Mouse (Mus musculus): ENCODE data around the gene Zmiz1. TPM values are rescaled to one million over a fixed set of nuclear protein-coding genes. Genes with fewer than 3 reads are reported as not detected.

Zmiz1 gene
- polyA plus RNA-seq, 1 experiment: 22.5 TPM

GRCm38 (mm10) chr14:25599934-25600333 lies 140.9 kb downstream of the Zmiz1 start:
- H3K36me3 ChIP-seq (ENCODE audit: control insufficient read depth, insufficient read depth, low read length, poor library complexity, severe bottlenecking): no peaks in the 10 kb centered on the region
- TF ChIP-seq EP300 (IDR thresholded peaks at IDR 0.05; ENCODE audit: insufficient read depth, low read depth, low read length) (0 out of 2 replicates have a peak, but pooled peaks have one; percentile 0), CTCF (IDR thresholded peaks at IDR 0.05; ENCODE audit: low read depth, low read length) (no peak), POLR2A (IDR thresholded peaks at IDR 0.05; ENCODE audit: insufficient read depth, low read length) (no peak)
- no peak overlapping the region for H3K4me3 ChIP-seq (ENCODE audit: low read depth, low read length)
- H3K4me1 ChIP-seq (ENCODE audit: control insufficient read depth, insufficient read depth, low read length): peaks cover 10% of the 10 kb centered on the region
- H3K9ac ChIP-seq (ENCODE audit: low read depth, poor library complexity, severe bottlenecking): no peak overlapping the region
- H3K27me3 ChIP-seq (ENCODE audit: control insufficient read depth, insufficient read depth, low read length, poor library complexity, severe bottlenecking): no peaks in the 10 kb centered on the region
- H3K27ac ChIP-seq (ENCODE audit: insufficient read depth, low read length): no peak overlapping the region
- H3K9me3 ChIP-seq (replicated peaks; ENCODE audit: control insufficient read depth, insufficient read depth, low read length, poor library complexity, severe bottlenecking): no peaks in the 10 kb centered on the region

DNA sequence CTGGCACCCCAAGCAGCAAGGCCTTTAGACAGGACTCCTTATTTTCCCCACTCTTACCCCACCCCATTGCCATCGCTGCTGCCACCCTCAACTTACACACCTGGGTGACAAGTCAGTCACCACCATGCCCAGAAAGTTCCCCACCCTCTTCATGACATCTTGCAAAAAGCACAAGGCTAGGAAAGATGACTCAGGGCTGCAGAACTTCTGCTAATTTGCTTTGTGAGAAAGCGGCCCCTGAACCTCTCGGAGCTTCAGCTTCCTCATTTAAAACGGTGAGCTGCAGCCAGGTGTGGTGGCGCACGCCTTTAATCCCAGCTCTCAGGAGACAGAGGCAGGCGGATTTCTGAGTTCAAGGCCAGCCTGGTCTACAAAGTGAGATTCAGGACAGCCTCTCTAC lies 141.4 kb downstream of the Zmiz1 start:
- Histone ChIP-seq H3K9ac (ENCODE audit: low read depth, poor library complexity, severe bottlenecking) (no peak overlapping the region), H3K36me3 (ENCODE audit: control insufficient read depth, insufficient read depth, low read length, poor library complexity, severe bottlenecking) (no peaks in the 10 kb centered on the region), H3K27ac (ENCODE audit: insufficient read depth, low read length) (no peak overlapping the region), H3K4me1 (ENCODE audit: control insufficient read depth, insufficient read depth, low read length) (peaks cover 10% of the 10 kb centered on the region), H3K9me3 (replicated peaks; ENCODE audit: control insufficient read depth, insufficient read depth, low read length, poor library complexity, severe bottlenecking) (no peaks in the 10 kb centered on the region), H3K27me3 (ENCODE audit: control insufficient read depth, insufficient read depth, low read length, poor library complexity, severe bottlenecking) (no peaks in the 10 kb centered on the region), H3K4me3 (ENCODE audit: low read depth, low read length) (no peak overlapping the region)
- TF ChIP-seq CTCF (IDR thresholded peaks at IDR 0.05; ENCODE audit: low read depth, low read length) (no peak), POLR2A (IDR thresholded peaks at IDR 0.05; ENCODE audit: insufficient read depth, low read length) (no peak), EP300 (IDR thresholded peaks at IDR 0.05; ENCODE audit: insufficient read depth, low read depth, low read length) (no peak)

DNA sequence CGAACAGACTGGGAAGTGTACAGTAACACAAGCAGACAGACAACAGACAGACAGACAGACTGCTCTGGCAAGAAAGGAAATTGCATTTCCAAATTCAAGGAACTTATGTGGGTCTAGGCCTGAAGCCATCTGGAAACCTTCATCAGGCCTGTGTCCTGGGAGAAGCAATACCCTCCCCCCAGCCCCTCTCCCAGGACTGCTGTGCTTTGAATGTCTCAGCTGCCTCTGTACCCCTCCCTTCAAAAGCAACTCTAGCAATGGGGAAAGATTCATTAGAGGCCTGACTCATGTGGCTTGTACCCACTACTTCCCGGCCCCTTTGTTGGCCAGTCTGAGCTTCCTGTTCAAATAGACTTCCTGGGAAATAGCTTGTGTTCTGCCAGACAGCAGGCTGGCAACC lies 142.0 kb downstream of the Zmiz1 start:
- no peak overlapping the region for H3K4me3 ChIP-seq (ENCODE audit: low read depth, low read length)
- no peaks in the 10 kb centered on the region for H3K9me3 ChIP-seq (replicated peaks; ENCODE audit: control insufficient read depth, insufficient read depth, low read length, poor library complexity, severe bottlenecking)
- peaks cover 12% of the 10 kb centered on the region for H3K4me1 ChIP-seq (ENCODE audit: control insufficient read depth, insufficient read depth, low read length)
- no peaks in the 10 kb centered on the region for H3K27me3 ChIP-seq (ENCODE audit: control insufficient read depth, insufficient read depth, low read length, poor library complexity, severe bottlenecking)
- no peaks in the 10 kb centered on the region for H3K36me3 ChIP-seq (ENCODE audit: control insufficient read depth, insufficient read depth, low read length, poor library complexity, severe bottlenecking)
- H3K9ac ChIP-seq (ENCODE audit: low read depth, poor library complexity, severe bottlenecking): no peak overlapping the region
- no peak for TF ChIP-seq EP300 (IDR thresholded peaks at IDR 0.05; ENCODE audit: insufficient read depth, low read depth, low read length)
- TF ChIP-seq POLR2A (IDR thresholded peaks at IDR 0.05; ENCODE audit: insufficient read depth, low read length): no peak
- TF ChIP-seq CTCF (IDR thresholded peaks at IDR 0.05; ENCODE audit: low read depth, low read length): no peak
- no peak overlapping the region for H3K27ac ChIP-seq (ENCODE audit: insufficient read depth, low read length)

GRCm38 (mm10) chr14:25602018-25602417 lies 143.0 kb downstream of the Zmiz1 start:
- H3K27me3 ChIP-seq (ENCODE audit: control insufficient read depth, insufficient read depth, low read length, poor library complexity, severe bottlenecking): no peaks in the 10 kb centered on the region
- peaks cover 13% of the 10 kb centered on the region for H3K4me1 ChIP-seq (ENCODE audit: control insufficient read depth, insufficient read depth, low read length)
- TF ChIP-seq EP300 (IDR thresholded peaks at IDR 0.05; ENCODE audit: insufficient read depth, low read depth, low read length) (no peak), POLR2A (IDR thresholded peaks at IDR 0.05; ENCODE audit: insufficient read depth, low read length) (no peak), CTCF (IDR thresholded peaks at IDR 0.05; ENCODE audit: low read depth, low read length) (no peak)
- H3K9ac ChIP-seq (ENCODE audit: low read depth, poor library complexity, severe bottlenecking): no peak overlapping the region
- no peak overlapping the region for H3K27ac ChIP-seq (ENCODE audit: insufficient read depth, low read length)
- no peaks in the 10 kb centered on the region for H3K36me3 ChIP-seq (ENCODE audit: control insufficient read depth, insufficient read depth, low read length, poor library complexity, severe bottlenecking)
- no peak overlapping the region for H3K4me3 ChIP-seq (ENCODE audit: low read depth, low read length)
- no peaks in the 10 kb centered on the region for H3K9me3 ChIP-seq (replicated peaks; ENCODE audit: control insufficient read depth, insufficient read depth, low read length, poor library complexity, severe bottlenecking)

GRCm38 (mm10) chr14:25604395-25605142 lies 145.6 kb downstream of the Zmiz1 start:
- Histone ChIP-seq H3K36me3 (ENCODE audit: control insufficient read depth, insufficient read depth, low read length, poor library complexity, severe bottlenecking) (no peaks in the 10 kb centered on the region), H3K9ac (ENCODE audit: low read depth, poor library complexity, severe bottlenecking) (no peak overlapping the region), H3K27me3 (ENCODE audit: control insufficient read depth, insufficient read depth, low read length, poor library complexity, severe bottlenecking) (no peaks in the 10 kb centered on the region), H3K4me1 (ENCODE audit: control insufficient read depth, insufficient read depth, low read length) (peaks cover 16% of the 10 kb centered on the region), H3K9me3 (replicated peaks; ENCODE audit: control insufficient read depth, insufficient read depth, low read length, poor library complexity, severe bottlenecking) (no peaks in the 10 kb centered on the region), H3K4me3 (ENCODE audit: low read depth, low read length) (no peak overlapping the region), H3K27ac (ENCODE audit: insufficient read depth, low read length) (peak overlapping the region; percentile 22; the same call in 1 of the 2 replicates)
- TF ChIP-seq EP300 (IDR thresholded peaks at IDR 0.05; ENCODE audit: insufficient read depth, low read depth, low read length): no peak
- no peak for TF ChIP-seq CTCF (IDR thresholded peaks at IDR 0.05; ENCODE audit: low read depth, low read length)
- TF ChIP-seq POLR2A (IDR thresholded peaks at IDR 0.05; ENCODE audit: insufficient read depth, low read length): no peak
